Comparison of ENCODE assay signal across 28 mouse cellular contexts in the genomic region with DNA sequence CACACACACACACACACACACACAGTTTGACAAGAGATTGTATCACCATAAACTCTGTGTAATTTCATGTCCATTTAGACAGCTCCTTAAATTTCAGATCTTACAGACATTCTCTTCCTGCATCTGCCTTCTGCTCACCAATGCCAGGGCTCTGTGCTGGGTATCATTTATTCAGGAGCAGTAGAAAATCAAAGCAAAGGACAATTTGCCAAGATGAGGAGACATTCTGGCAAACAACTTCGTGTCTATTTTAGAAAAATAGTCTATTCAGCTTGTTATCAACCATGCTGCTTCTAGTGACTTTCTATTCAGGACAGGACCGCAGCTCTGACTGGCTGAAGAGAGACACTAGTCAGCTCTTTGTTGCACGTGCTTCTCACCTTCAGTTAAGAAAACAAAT.
DNase-seq lines count a peak whose midpoint lies in the region; ATAC-seq lines count a peak whose summit lies in the region.
"Had no signal": no experiment of that assay in that cellular context is flagged by ENCODE, and none has a peak within 500 bp of the region (broad histone marks: within the 10 kb centered on the region; RNA-seq: fewer than 3 reads in every experiment).

No protein-coding gene starts in this region.

- no peak overlapping the region for H3K4me2 ChIP-seq in forebrain, embryonic 13.5 days
- H3K4me2 ChIP-seq: embryonic facial prominence, embryonic 13.5 days; embryonic facial prominence, embryonic 15.5 days; forebrain, embryonic 12.5 days; forebrain, embryonic 15.5 days had no signal

- H3K27me3 ChIP-seq in forebrain, embryonic 13.5 days, result no peaks in the 10 kb centered on the region
- H3K27me3 ChIP-seq: CH12.LX; embryonic facial prominence, embryonic 13.5 days; embryonic facial prominence, embryonic 15.5 days; forebrain, embryonic 12.5 days; forebrain, embryonic 15.5 days; Patski had no signal

- no peak overlapping the region for H3K4me3 ChIP-seq in forebrain, embryonic 13.5 days
- H3K4me3 ChIP-seq: embryonic facial prominence, embryonic 13.5 days; embryonic facial prominence, embryonic 15.5 days; erythroblast, embryonic 14.5 days; forebrain, embryonic 10.5 days; forebrain, embryonic 12.5 days; forebrain, embryonic 15.5 days had no signal

- no peak overlapping the region for H3K9ac ChIP-seq in forebrain, embryonic 13.5 days
- H3K9ac ChIP-seq: embryonic facial prominence, embryonic 13.5 days; embryonic facial prominence, embryonic 15.5 days; forebrain, embryonic 12.5 days; forebrain, embryonic 15.5 days; forebrain, postnatal 0 days had no signal

- peak; percentile 54 for DNase-seq in cerebellum, adult 9-10 months
- no peak for DNase-seq in cerebellum, adult 11-12 months
- peak; percentile 28 for DNase-seq in layer of hippocampus, adult 11-12 months (ENCODE audit: low spot score)
- no peak for DNase-seq in layer of hippocampus, postnatal 36 days
- peak; percentile 51 for DNase-seq in layer of hippocampus, adult 9-10 months (ENCODE audit: low spot score)
- no peak for DNase-seq in layer of hippocampus, postnatal 10 days (ENCODE audit: low spot score in 2 of 2)
- DNase-seq: adrenal gland, adult 8-10 months; adrenal gland, postnatal 14 days; adrenal gland, postnatal 36 days; B cell, adult 2 months; cerebellum, adult 11 months; cerebellum, adult 9-11 months; cerebellum, postnatal 14 days; cerebellum, postnatal 36 days; embryo, embryonic 11 days; forebrain, postnatal 0 days had no signal

- H3K27ac ChIP-seq in forebrain, embryonic 13.5 days, result no peak overlapping the region
- H3K27ac ChIP-seq: embryonic facial prominence, embryonic 13.5 days; embryonic facial prominence, embryonic 15.5 days; forebrain, embryonic 10.5 days; forebrain, embryonic 12.5 days; forebrain, embryonic 15.5 days had no signal

- H3K36me3 ChIP-seq in forebrain, embryonic 13.5 days (ENCODE audit: poor library complexity, severe bottlenecking), result no peaks in the 10 kb centered on the region
- H3K36me3 ChIP-seq: embryonic facial prominence, embryonic 13.5 days; embryonic facial prominence, embryonic 15.5 days; forebrain, embryonic 10.5 days; forebrain, embryonic 12.5 days; forebrain, embryonic 15.5 days; G1E had no signal

- no peak for ATAC-seq in forebrain, embryonic 13.5 days
- ATAC-seq: activated CD4-positive, CD25-positive, alpha-beta regulatory T cell, adult 4 months; CD4-positive, CD25-positive, alpha-beta regulatory T cell, adult 4 months; forebrain, embryonic 15.5 days; forebrain, postnatal 0 days; Patski had no signal

- H3K9me3 ChIP-seq in forebrain, embryonic 13.5 days (replicated peaks), result no peaks in the 10 kb centered on the region
- H3K9me3 ChIP-seq: embryonic facial prominence, embryonic 13.5 days; embryonic facial prominence, embryonic 15.5 days; forebrain, embryonic 10.5 days; forebrain, embryonic 12.5 days; forebrain, embryonic 15.5 days; G1E had no signal

- no peaks in the 10 kb centered on the region for H3K4me1 ChIP-seq in forebrain, embryonic 13.5 days
- H3K4me1 ChIP-seq: embryonic facial prominence, embryonic 13.5 days; embryonic facial prominence, embryonic 15.5 days; forebrain, embryonic 10.5 days; forebrain, embryonic 12.5 days; forebrain, embryonic 15.5 days had no signal

- 74% methylated on average over 3 of the region's 3 CpGs for WGBS in forebrain, embryonic 13.5 days

Comparison
In these comparisons a context has a peak if more than half of its experiments do, and no peak if none do; other contexts are left out.
1. DNase-seq: peak in cerebellum, adult 9-10 months (single experiment), layer of hippocampus, adult 11-12 months (single experiment) and layer of hippocampus, adult 9-10 months (single experiment); none in cerebellum, adult 11-12 months (single experiment), layer of hippocampus, postnatal 36 days (0 of 2) and layer of hippocampus, postnatal 10 days (0 of 2).